24 mouse cellular contexts compared by ENCODE assay signal in genomic region chr5:103440418-103441276, GRCm38 (mm10). TPM values are rescaled to one million over a fixed set of nuclear protein-coding genes. Genes with fewer than 3 reads are reported as not detected.
"Had no signal": no experiment of that assay in that cellular context is flagged by ENCODE, and none has a peak within 500 bp of the region (broad histone marks: within the 10 kb centered on the region; RNA-seq: fewer than 3 reads in every experiment).

No protein-coding gene starts in this region.

- H3K27ac ChIP-seq: kidney, postnatal 0 days; left cerebral cortex, adult 2 months; limb, embryonic 12.5 days; limb, embryonic 15.5 days; liver, embryonic 14.5 days; macrophage; midbrain, embryonic 12.5 days; midbrain, embryonic 15.5 days; neural tube, embryonic 12.5 days; neural tube, embryonic 15.5 days; stomach, postnatal 0 days had no signal

- H3K9ac ChIP-seq: limb, embryonic 12.5 days; limb, embryonic 15.5 days; liver, embryonic 14.5 days; liver, postnatal 0 days; lung, embryonic 14.5 days; midbrain, embryonic 12.5 days; midbrain, embryonic 15.5 days; neural tube, embryonic 12.5 days; neural tube, embryonic 15.5 days had no signal

- H3K4me2 ChIP-seq: limb, embryonic 12.5 days; limb, embryonic 15.5 days; liver, embryonic 11.5 days; lung, embryonic 14.5 days; midbrain, embryonic 12.5 days; midbrain, embryonic 15.5 days; neural tube, embryonic 12.5 days; neural tube, embryonic 15.5 days had no signal

- ATAC-seq: liver, postnatal 0 days; lung, postnatal 0 days; midbrain, embryonic 15.5 days had no signal

- H3K27me3 ChIP-seq: limb, embryonic 12.5 days; limb, embryonic 15.5 days; midbrain, embryonic 12.5 days; midbrain, embryonic 15.5 days; neural tube, embryonic 12.5 days; neural tube, embryonic 15.5 days had no signal

- DNase-seq: kidney, postnatal 25 days; layer of hippocampus, postnatal 36 days; left cerebral cortex, postnatal 4 days; liver, postnatal 0 days; lung, embryonic 14.5 days; right cerebral cortex, adult 18-20 months; right cerebral cortex, postnatal 14 days; right cerebral cortex, postnatal 4 days; thymus, adult 2 months; thymus, postnatal 14 days; thymus, postnatal 4 days had no signal

- H3K4me3 ChIP-seq: left cerebral cortex, adult 2 months; limb, embryonic 12.5 days; limb, embryonic 15.5 days; midbrain, embryonic 12.5 days; midbrain, embryonic 15.5 days; neural tube, embryonic 12.5 days; neural tube, embryonic 15.5 days had no signal

- H3K36me3 ChIP-seq: limb, embryonic 12.5 days; limb, embryonic 15.5 days; midbrain, embryonic 12.5 days; midbrain, embryonic 15.5 days; neural tube, embryonic 12.5 days; neural tube, embryonic 15.5 days had no signal

- H3K9me3 ChIP-seq: limb, embryonic 12.5 days; limb, embryonic 15.5 days; midbrain, embryonic 12.5 days; midbrain, embryonic 15.5 days; neural tube, embryonic 12.5 days; neural tube, embryonic 15.5 days had no signal

RNA-seq across cellular contexts. Expression of gene Ptpn13, which starts 15.7 kb away (rescaled TPM):
- polyA plus RNA-seq: macrophage had no signal
